Mouse (Mus musculus) lung, postnatal 0 days (tissue): ENCODE results near the gene Pcf11. TPM values are rescaled to one million over a fixed set of nuclear protein-coding genes. Genes with fewer than 3 reads are reported as not detected.

ENCODE experiments used
- ATAC-seq: fragments of 200-750 bp; cut with Nextera tagmentation; 2 replicates; pipeline ENCODE4 v1.8.0; 2017; ENCODE audit warnings: moderate library complexity
- DNase-seq: peaks from one replicate; pipeline ENCODE4 v3.0.0-alpha.2; 2016; ENCODE audit warnings: low spot score
- H3K27ac ChIP-seq: fragments of 300-500 bp; sonication (generic); 2 replicates; pipeline ENCODE4 v1.5.1; 2014; ENCODE audit warnings: antibody characterized with exemption, mild to moderate bottlenecking, low read length, mixed read lengths
- H3K27me3 ChIP-seq: fragments of 300-500 bp; sonication (generic); replicated peaks from 2 replicates; pipeline ENCODE4 v1.6.1; 2014; ENCODE audit warnings: low read length, mixed read lengths; ENCODE audit not compliant: insufficient read depth
- H3K36me3 ChIP-seq: fragments of 300-500 bp; sonication (generic); 2 replicates; pipeline ENCODE4 v1.6.1; 2014; ENCODE audit warnings: low read length, mixed read lengths; ENCODE audit not compliant: insufficient read depth
- H3K4me1 ChIP-seq: fragments of 300-500 bp; sonication (generic); 2 replicates; pipeline ENCODE4 v1.6.1; 2014; ENCODE audit warnings: antibody characterized with exemption, low read depth, low read length, mixed read lengths; ENCODE audit not compliant: insufficient read depth
- H3K4me2 ChIP-seq: fragments of 300-500 bp; sonication (generic); replicated peaks from 2 replicates; pipeline ENCODE4 v1.6.1; 2014; ENCODE audit warnings: low read depth, mild to moderate bottlenecking, low read length, moderate library complexity, mixed read lengths
- H3K4me3 ChIP-seq: fragments of 300-500 bp; sonication (generic); 2 replicates; pipeline ENCODE4 v1.5.1; 2014; ENCODE audit warnings: low read depth, low read length
- H3K9ac ChIP-seq: fragments of 300-500 bp; sonication (generic); replicated peaks from 2 replicates; pipeline ENCODE4 v1.6.1; 2014; ENCODE audit warnings: low read depth, mild to moderate bottlenecking
- H3K9me3 ChIP-seq: fragments of 300-500 bp; sonication (generic); 2 replicates; pipeline ENCODE4 v1.6.1; 2016; ENCODE audit warnings: low read length, mixed read lengths
- CTCF ChIP-seq: IDR thresholded peaks from 2 replicates; pipeline ENCODE4 v1.5.1; 2016; ENCODE audit warnings: antibody characterized with exemption, mild to moderate bottlenecking
- EP300 ChIP-seq: IDR thresholded peaks from 2 replicates; pipeline ENCODE4 v1.6.1; 2016; ENCODE audit warnings: antibody characterized with exemption, mild to moderate bottlenecking, control low read depth
- WGBS: fragments of 180-500 bp; shearing (Covaris S2); extraction: QIAGEN DNeasy Blood & Tissue Kit; methylation state at CpG from one replicate; pipeline ENCODE4 v1.1.7; 2014; 5-methylcytosine and 5-hydroxymethylcytosine counted together
- polyA plus RNA-seq: library from polyadenylated mRNA; unstranded; fragments of >200 nt; fragmentation: Nextera tagmentation; extraction: Ambion mirVana; gene quantifications from 2 replicates; pipeline ENCODE4 v1.2.1, GENCODE M21; 2015

Pcf11 gene
- polyA plus RNA-seq = 17.4 and 20.0 TPM in 2 replicates

DNA sequence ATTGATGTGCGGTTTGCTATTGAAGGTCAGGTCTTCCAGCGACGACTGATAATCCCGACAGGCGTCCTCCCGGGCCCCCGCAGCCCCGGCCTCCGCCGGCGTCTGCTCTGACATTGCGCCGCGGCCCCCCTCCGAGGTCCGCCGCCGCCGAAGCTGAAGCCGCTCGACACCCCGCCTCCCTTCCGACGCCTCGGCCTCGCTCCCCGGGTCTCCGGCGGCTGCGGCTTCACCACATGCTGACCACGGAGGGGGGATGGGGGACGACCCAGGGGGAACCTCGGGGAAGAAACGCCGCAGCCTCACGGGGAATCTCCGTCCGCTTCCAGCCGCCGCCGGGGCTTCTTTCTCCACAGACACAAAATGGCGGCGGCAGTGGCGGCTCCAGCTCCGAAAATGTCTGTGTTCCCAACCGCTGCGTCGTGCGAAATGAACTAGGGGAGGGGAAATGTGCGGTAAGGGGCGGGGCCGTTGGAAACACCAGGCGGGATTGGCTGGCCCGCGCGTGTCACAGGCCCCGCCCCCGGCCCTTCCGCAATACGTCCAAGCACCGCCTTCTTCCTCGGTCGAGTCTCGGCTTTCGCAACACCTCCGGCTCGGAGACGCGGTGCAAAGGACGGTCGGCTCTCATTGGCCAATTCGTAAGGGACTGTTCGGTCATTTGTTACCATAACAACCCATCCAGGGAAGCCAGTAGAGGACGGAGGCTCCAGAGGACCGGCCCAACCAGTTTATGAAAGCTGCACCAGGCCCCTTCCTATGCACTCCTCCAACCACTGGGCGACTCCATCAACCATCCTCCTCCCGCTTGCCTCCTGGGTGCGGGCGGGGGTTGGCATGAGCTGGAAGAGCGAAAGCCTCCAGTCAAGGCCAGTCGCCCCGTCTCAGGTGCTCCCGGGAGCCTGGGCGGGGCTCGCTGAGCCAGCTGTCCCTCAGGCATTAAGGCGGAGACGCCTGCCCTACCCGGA lies at the start of gene Pcf11:
TSS of gene Pcf11 (minus strand) at position 428 of the 965 bp plus-strand sequence.
- Histone ChIP-seq H3K9me3 (no peaks in the 10 kb centered on the region), H3K9ac (peak within 1 kb of the TSS; percentile 100), H3K4me1 (peaks cover 14% of the 10 kb centered on the region; the same call in 1 of the 2 replicates), H3K27me3 (no peaks in the 10 kb centered on the region), H3K4me3 (peak within 1 kb of the TSS; percentile 100), H3K27ac (peak within 1 kb of the TSS; percentile 99), H3K36me3 (no peaks in the 10 kb centered on the region), H3K4me2 (peak within 1 kb of the TSS; percentile 66)
- peak; percentile 100 for DNase-seq
- peak; percentile 97 for ATAC-seq
- TF ChIP-seq CTCF = peak; percentile 45
- no peak; the same call in 1 of the 2 replicates for TF ChIP-seq EP300
- WGBS = under 1% methylated on average over 85 of the region's 88 CpGs

DNA sequence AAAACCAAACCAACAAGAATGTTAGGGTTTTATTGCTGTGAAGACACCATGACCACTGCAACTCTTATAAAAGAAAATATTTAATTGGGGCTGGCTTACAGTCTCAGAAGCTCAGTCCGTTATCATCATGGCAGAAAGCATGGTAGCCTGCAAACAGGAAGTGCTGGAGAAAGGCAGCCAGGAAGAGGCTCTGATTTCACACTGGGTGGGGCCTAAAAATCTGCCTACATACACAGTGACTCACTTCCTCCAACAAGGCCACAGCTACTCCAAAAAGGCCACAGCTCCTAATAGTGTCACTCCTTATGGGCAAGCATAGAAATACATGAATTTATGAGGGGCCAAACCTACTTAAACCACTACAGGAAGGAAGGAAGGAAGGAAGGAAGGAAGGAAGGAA lies 45.3 kb upstream of the Pcf11 start:
- ATAC-seq (no peak), DNase-seq (no peak)
- Histone ChIP-seq H3K36me3 (no peaks in the 10 kb centered on the region), H3K4me3 (no peak overlapping the region), H3K9me3 (no peaks in the 10 kb centered on the region), H3K9ac (no peak overlapping the region), H3K4me2 (no peak overlapping the region), H3K27me3 (no peaks in the 10 kb centered on the region), H3K4me1 (no peaks in the 10 kb centered on the region), H3K27ac (no peak overlapping the region)
- 74% methylated on average over 1 of the region's 1 CpGs for WGBS
- TF ChIP-seq CTCF (no peak), EP300 (no peak)

DNA sequence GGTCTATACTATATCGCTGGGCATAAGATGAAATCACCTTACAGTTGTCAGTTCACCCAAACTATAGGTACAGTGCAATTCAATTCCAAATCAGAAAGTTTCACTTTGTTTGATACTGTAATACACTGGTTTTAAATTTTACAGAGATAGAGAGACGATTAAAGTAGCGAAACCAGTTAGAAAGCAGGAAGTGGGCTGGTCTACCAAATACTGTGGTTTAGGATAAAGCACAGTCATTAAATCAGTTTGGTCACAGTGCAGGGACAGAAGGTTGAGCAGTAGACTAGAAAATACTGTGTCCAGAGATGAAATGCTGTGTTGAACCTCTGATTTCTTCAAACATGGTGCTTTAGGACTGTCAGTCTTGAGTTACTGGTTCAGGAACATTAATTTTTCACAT lies 41.9 kb upstream of the Pcf11 start:
- no peaks in the 10 kb centered on the region for H3K36me3 ChIP-seq
- H3K9ac ChIP-seq = no peak overlapping the region
- no peak overlapping the region for H3K4me2 ChIP-seq
- DNase-seq (no peak), ATAC-seq (no peak)
- no peak overlapping the region for H3K27ac ChIP-seq
- H3K27me3 ChIP-seq = no peaks in the 10 kb centered on the region
- no peaks in the 10 kb centered on the region for H3K4me1 ChIP-seq
- TF ChIP-seq CTCF (no peak), EP300 (no peak)
- H3K4me3 ChIP-seq = no peak overlapping the region
- WGBS = 71% methylated on average over 3 of the region's 3 CpGs
- H3K9me3 ChIP-seq = no peaks in the 10 kb centered on the region

DNA sequence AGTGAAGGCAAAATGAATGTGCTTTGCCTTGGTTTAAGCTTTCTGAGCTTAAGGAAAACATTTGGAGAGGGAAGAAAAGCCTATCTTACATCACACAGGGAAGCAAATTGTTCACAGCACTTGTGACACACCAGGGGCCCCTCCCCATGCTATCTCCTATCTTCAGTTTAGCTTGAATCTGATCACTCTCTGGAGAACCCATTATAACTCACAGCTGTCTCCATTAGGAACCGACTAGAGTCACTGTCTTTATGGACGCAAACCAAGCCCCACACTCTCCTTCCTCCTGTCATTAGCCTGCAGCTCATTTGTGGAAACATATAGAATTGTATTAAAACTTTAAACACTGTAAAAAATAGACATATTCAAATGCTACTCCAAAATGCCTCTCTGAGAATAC lies 39.8 kb upstream of the Pcf11 start:
- Histone ChIP-seq H3K4me3 (no peak overlapping the region), H3K27ac (no peak overlapping the region), H3K4me2 (no peak overlapping the region), H3K9ac (no peak overlapping the region), H3K27me3 (no peaks in the 10 kb centered on the region), H3K36me3 (no peaks in the 10 kb centered on the region), H3K9me3 (no peaks in the 10 kb centered on the region), H3K4me1 (no peaks in the 10 kb centered on the region)
- TF ChIP-seq CTCF = no peak
- no peak for TF ChIP-seq EP300
- DNase-seq (no peak), ATAC-seq (no peak)
- WGBS = 35% methylated on average over 2 of the region's 2 CpGs

DNA sequence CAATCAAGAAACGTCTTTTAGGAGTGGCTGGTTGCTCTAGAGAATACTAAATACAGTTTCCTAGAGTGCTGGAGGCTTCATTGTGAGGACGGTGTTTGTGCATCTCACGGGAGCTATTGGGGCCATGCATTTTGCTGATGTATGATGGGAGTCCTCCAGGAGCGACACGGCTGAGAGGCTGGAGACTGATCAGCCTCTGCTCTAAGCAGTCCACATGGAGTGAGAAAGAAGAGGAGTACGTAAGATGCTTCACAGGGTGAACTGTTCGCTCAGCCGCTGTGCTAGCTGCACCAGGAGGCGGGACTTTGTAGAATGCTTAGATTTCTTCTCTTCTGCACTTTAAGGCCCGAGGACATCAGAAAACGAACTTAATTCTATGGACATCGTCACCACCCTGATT lies 37.0 kb upstream of the Pcf11 start:
- Histone ChIP-seq H3K9ac (no peak overlapping the region), H3K4me2 (no peak overlapping the region)

DNA sequence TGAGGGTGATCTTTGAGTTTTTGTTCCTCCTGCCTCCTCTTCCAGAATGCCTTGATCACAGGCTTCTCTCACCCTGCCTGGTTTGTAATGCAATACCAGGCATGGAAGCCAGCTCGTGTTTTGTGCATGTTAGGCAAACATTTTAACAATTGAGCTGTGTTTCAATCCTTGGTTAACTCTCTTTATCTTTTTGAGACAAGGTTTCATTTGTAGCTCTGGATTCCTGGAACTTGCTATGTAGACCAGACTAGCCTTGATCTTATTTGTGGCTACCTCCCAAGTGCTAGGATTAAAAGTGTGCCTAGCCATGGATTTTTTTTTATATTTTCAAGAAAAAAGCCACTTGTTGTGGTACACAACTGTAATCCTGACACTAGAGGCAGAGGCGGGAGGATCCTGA lies 35.8 kb upstream of the Pcf11 start:
- Histone ChIP-seq H3K27me3 (no peaks in the 10 kb centered on the region), H3K9ac (no peak overlapping the region), H3K27ac (no peak overlapping the region), H3K9me3 (no peaks in the 10 kb centered on the region), H3K4me2 (no peak overlapping the region), H3K36me3 (no peaks in the 10 kb centered on the region), H3K4me1 (no peaks in the 10 kb centered on the region), H3K4me3 (no peak overlapping the region)
- WGBS = 63% methylated on average over 2 of the region's 2 CpGs
- DNase-seq (no peak), ATAC-seq (no peak)
- TF ChIP-seq EP300 (no peak), CTCF (no peak)

More for the DNA sequence above, 37.0 kb upstream of the Pcf11 start:
- TF ChIP-seq EP300 = no peak
- H3K27me3 ChIP-seq = no peaks in the 10 kb centered on the region
- no peak for DNase-seq
- H3K4me1 ChIP-seq = no peaks in the 10 kb centered on the region
- 63% methylated on average over 12 of the region's 12 CpGs for WGBS
- no peak for ATAC-seq
- H3K4me3 ChIP-seq = no peak overlapping the region
- no peak overlapping the region for H3K27ac ChIP-seq
- no peaks in the 10 kb centered on the region for H3K9me3 ChIP-seq
- no peaks in the 10 kb centered on the region for H3K36me3 ChIP-seq
